Mouse (Mus musculus): ENCODE measurements around the gene Dnph1. TPM values are rescaled to one million over a fixed set of nuclear protein-coding genes. Genes with fewer than 3 reads are reported as not detected.

Dnph1 gene
- polyA plus RNA-seq, 1 experiment from 2014 or later, result 51.2 TPM

- WGBS, result 83% methylated on average over 3 of the region's 3 CpGs
Measured at GRCm38 (mm10) chr17:46505617-46506016, 9.1 kb downstream of the Dnph1 start.

GRCm38 (mm10) chr17:46511059-46511710, 14.7 kb downstream of the Dnph1 start:
- H3K9me3 ChIP-seq (replicated peaks), result no peaks in the 10 kb centered on the region
- 38% methylated on average over 11 of the region's 11 CpGs for WGBS
- H3K27ac ChIP-seq, result no peak overlapping the region
- no peaks in the 10 kb centered on the region for H3K27me3 ChIP-seq
- peak; percentile 41; the same call in 1 of the 2 replicates for ATAC-seq
- H3K4me2 ChIP-seq, result no peak overlapping the region
- H3K4me1 ChIP-seq, result no peaks in the 10 kb centered on the region
- no peak overlapping the region for H3K9ac ChIP-seq
- H3K4me3 ChIP-seq, result no peak overlapping the region
- H3K36me3 ChIP-seq (ENCODE audit: poor library complexity, severe bottlenecking), result 0 out of 2 replicates have a peak, but pooled peaks cover 7% of the 10 kb centered on the region

More at GRCm38 (mm10) chr17:46505617-46506016, 9.1 kb downstream of the Dnph1 start:
- no peak for ATAC-seq
- no peaks in the 10 kb centered on the region for H3K4me1 ChIP-seq
- no peaks in the 10 kb centered on the region for H3K27me3 ChIP-seq
- H3K27ac ChIP-seq, result no peak overlapping the region
- no peaks in the 10 kb centered on the region for H3K9me3 ChIP-seq (replicated peaks)
- H3K4me2 ChIP-seq, result no peak overlapping the region
- no peak overlapping the region for H3K9ac ChIP-seq
- peaks cover 18% of the 10 kb centered on the region; the same call in 1 of the 2 replicates for H3K36me3 ChIP-seq (ENCODE audit: poor library complexity, severe bottlenecking)
- H3K4me3 ChIP-seq, result no peak overlapping the region

DNA sequence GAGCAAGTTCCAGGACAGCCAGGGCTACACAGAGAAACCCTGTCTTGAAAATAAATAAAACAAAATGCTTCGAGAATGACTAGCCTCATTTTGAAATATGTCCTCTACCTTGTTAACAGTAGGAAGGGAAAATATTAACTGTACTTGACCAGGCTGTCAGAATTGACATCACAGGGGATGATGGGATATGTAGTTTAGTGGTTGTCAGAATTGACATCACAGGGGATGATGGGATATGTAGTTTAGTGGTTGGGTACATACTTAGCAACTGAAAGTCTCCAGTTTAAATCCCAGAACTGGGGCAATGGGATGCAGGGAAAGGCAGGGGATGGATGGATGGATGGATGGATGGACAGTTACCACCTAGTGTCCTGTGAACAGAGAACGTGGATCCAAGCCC, 16.8 kb downstream of the Dnph1 start:
- Histone ChIP-seq H3K27ac (no peak overlapping the region), H3K4me1 (no peaks in the 10 kb centered on the region), H3K27me3 (no peaks in the 10 kb centered on the region), H3K9ac (no peak overlapping the region), H3K9me3 (replicated peaks) (no peaks in the 10 kb centered on the region), H3K36me3 (ENCODE audit: poor library complexity, severe bottlenecking) (0 out of 2 replicates have a peak, but pooled peaks cover 6% of the 10 kb centered on the region), H3K4me3 (no peak overlapping the region), H3K4me2 (no peak overlapping the region)
- WGBS, result 72% methylated on average over 2 of the region's 2 CpGs
- ATAC-seq, result no peak

DNA sequence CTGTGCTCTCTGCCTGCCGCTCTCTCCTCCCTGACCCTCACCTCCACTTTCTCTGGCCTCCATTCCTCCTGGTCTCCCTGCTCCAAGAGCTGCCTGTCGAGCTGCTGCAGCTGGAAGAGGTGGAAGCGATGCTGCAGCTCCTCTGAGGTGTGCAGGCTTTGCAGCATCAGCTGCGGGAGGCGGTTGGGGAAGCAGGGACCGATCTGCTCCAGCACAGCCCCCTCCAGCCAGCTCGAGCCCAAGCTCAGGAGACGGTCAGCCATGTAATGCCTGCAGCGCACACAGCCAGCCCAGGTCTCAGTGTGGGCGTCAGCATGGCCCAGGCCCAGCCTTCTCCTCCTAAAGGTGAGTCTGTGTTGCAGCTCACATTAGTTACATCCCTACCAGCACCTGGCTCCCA, 23.5 kb downstream of the Dnph1 start:
- Histone ChIP-seq H3K4me2 (0 out of 2 replicates have a peak overlapping the region, but pooled peaks have one; percentile 13), H3K9ac (no peak overlapping the region), H3K27ac (no peak overlapping the region), H3K4me1 (peaks cover 5% of the 10 kb centered on the region; the same call in 1 of the 2 replicates), H3K36me3 (ENCODE audit: poor library complexity, severe bottlenecking) (peaks cover 15% of the 10 kb centered on the region; the same call in 1 of the 2 replicates), H3K9me3 (replicated peaks) (no peaks in the 10 kb centered on the region), H3K27me3 (peaks cover 33% of the 10 kb centered on the region), H3K4me3 (no peak overlapping the region)
- no peak for ATAC-seq
- WGBS, result 55% methylated on average over 10 of the region's 10 CpGs

GRCm38 (mm10) chr17:46520385-46520979, 24.0 kb downstream of the Dnph1 start:
- Histone ChIP-seq H3K27me3 (peaks cover 33% of the 10 kb centered on the region), H3K27ac (no peak overlapping the region), H3K4me2 (0 out of 2 replicates have a peak overlapping the region, but pooled peaks have one; percentile 13), H3K4me1 (peaks cover 5% of the 10 kb centered on the region; the same call in 1 of the 2 replicates), H3K4me3 (no peak overlapping the region), H3K9ac (peak overlapping the region; percentile 22; the same call in 1 of the 2 replicates), H3K36me3 (ENCODE audit: poor library complexity, severe bottlenecking) (peaks cover 15% of the 10 kb centered on the region; the same call in 1 of the 2 replicates), H3K9me3 (replicated peaks) (no peaks in the 10 kb centered on the region)
- no peak for ATAC-seq
- WGBS, result 49% methylated on average over 25 of the region's 25 CpGs

DNA sequence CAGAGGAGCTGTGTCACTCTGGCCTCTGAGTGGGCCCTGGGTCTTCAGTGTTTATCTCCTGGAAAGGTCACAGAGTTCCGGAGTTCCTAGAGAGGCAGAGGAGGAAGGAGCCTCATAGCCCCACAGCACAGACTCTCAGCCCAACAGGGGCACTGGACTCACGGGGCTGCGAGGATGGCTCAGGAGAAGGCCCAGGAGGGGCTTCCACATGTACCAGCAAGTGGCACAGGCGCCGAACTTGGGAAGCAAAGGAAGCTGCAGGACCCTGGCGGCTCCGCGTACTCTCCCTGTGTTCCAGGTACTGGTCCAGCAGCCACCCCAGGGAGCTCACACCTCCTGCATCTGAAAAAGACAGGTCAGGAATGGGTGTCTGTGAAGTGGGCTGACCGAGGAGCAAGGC, 24.7 kb downstream of the Dnph1 start:
- Histone ChIP-seq H3K4me2 (no peak overlapping the region), H3K36me3 (ENCODE audit: poor library complexity, severe bottlenecking) (peaks cover 15% of the 10 kb centered on the region; the same call in 1 of the 2 replicates), H3K9me3 (replicated peaks) (no peaks in the 10 kb centered on the region), H3K4me1 (peaks cover 5% of the 10 kb centered on the region; the same call in 1 of the 2 replicates), H3K27ac (no peak overlapping the region), H3K9ac (peak overlapping the region; percentile 22; the same call in 1 of the 2 replicates), H3K4me3 (no peak overlapping the region), H3K27me3 (peaks cover 33% of the 10 kb centered on the region)
- WGBS, result 83% methylated on average over 9 of the region's 9 CpGs
- ATAC-seq, result no peak

- no peaks in the 10 kb centered on the region for H3K9me3 ChIP-seq (replicated peaks)
- WGBS, result 33% methylated on average over 24 of the region's 24 CpGs
- peaks cover 14% of the 10 kb centered on the region; the same call in 1 of the 2 replicates for H3K36me3 ChIP-seq (ENCODE audit: poor library complexity, severe bottlenecking)
- H3K9ac ChIP-seq, result no peak overlapping the region
- ATAC-seq, result no peak
- peaks cover 5% of the 10 kb centered on the region; the same call in 1 of the 2 replicates for H3K4me1 ChIP-seq
- peaks cover 33% of the 10 kb centered on the region for H3K27me3 ChIP-seq
- no peak overlapping the region for H3K27ac ChIP-seq
- 0 out of 2 replicates have a peak overlapping the region, but pooled peaks have one; percentile 1 for H3K4me2 ChIP-seq
- H3K4me3 ChIP-seq, result no peak overlapping the region
Measured at GRCm38 (mm10) chr17:46521963-46522668, 25.6 kb downstream of the Dnph1 start.

DNA sequence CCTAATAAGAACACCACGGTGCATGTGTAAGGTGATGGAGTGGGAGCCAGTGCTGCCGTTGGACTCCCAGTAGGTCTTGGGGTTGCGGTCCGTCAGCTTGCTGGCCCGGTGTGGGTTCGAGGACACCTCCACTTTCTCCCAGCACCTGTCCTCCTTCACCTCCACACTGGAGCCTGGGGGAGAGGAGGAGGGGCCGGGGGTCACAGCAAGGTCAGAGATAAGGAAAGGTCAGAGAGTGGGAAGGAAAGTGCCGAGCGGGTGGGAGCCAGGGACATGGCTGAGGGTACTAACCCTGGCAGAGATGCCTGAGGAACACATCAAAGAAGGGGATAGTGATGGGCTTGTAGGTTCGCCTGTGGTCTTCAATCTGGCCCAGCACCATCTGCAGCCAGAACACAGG, 28.6 kb downstream of the Dnph1 start:
- Histone ChIP-seq H3K4me2 (no peak overlapping the region), H3K36me3 (ENCODE audit: poor library complexity, severe bottlenecking) (peaks cover 28% of the 10 kb centered on the region), H3K9ac (no peak overlapping the region), H3K9me3 (replicated peaks) (no peaks in the 10 kb centered on the region), H3K27ac (no peak overlapping the region), H3K4me3 (no peak overlapping the region), H3K4me1 (peaks cover 5% of the 10 kb centered on the region; the same call in 1 of the 2 replicates), H3K27me3 (peaks cover 24% of the 10 kb centered on the region)
- WGBS, result 88% methylated on average over 10 of the region's 10 CpGs
- no peak for ATAC-seq

DNA sequence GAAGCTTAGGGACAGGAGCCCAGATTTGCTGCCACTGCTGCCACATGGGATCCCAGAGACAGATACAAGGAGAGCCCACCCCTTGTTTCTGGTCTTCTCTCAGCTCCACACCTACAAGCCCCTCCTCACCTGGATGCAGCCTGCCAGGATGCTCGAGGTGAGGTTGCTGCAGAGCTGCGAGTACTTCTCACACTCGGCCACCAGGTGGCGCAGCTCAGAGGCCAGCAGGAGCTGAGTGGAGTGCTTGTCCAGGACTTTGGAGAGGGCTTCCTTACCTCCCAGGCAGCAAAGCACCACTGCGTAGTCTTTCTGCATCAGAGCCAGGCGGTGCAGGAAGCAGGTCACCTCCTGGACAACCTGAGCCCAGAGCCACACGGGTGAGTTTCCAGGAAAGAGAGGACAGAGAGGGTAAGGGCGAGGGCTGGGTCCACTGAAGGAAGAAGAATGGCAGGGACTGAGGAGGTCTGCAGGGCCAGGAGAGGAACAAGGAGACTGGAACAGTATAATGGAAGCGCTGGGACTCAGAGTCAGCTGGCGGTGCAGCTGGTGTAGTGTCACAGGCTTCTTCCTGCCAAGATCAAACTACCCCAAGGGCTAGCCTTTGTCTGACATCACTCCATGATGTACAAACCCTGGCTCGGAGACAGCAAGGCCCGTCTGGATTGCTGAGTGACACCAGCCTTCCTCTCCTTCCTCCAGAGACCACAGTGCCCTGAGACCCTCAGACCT, 29.2 kb downstream of the Dnph1 start:
- Histone ChIP-seq H3K27ac (no peak overlapping the region), H3K9ac (no peak overlapping the region), H3K4me1 (peaks cover 3% of the 10 kb centered on the region; the same call in 1 of the 2 replicates), H3K4me3 (no peak overlapping the region), H3K36me3 (ENCODE audit: poor library complexity, severe bottlenecking) (peaks cover 28% of the 10 kb centered on the region), H3K4me2 (no peak overlapping the region), H3K9me3 (replicated peaks) (no peaks in the 10 kb centered on the region), H3K27me3 (peaks cover 17% of the 10 kb centered on the region)
- 32% methylated on average over 12 of the region's 12 CpGs for WGBS
- peak; percentile 69 for ATAC-seq

GRCm38 (mm10) chr17:46543661-46544060, 47.1 kb downstream of the Dnph1 start:
- Histone ChIP-seq H3K4me2 (no peak overlapping the region), H3K27me3 (peaks cover 16% of the 10 kb centered on the region), H3K9ac (no peak overlapping the region), H3K36me3 (ENCODE audit: poor library complexity, severe bottlenecking) (peaks cover 31% of the 10 kb centered on the region), H3K4me3 (no peak overlapping the region), H3K27ac (no peak overlapping the region), H3K4me1 (peaks cover 18% of the 10 kb centered on the region), H3K9me3 (replicated peaks) (no peaks in the 10 kb centered on the region)
- 92% methylated on average over 12 of the region's 12 CpGs for WGBS
- ATAC-seq, result no peak

- ATAC-seq, result peak; percentile 90
- WGBS, result under 1% methylated on average over 44 of the region's 49 CpGs
- no peaks in the 10 kb centered on the region for H3K9me3 ChIP-seq (replicated peaks)
Measured at GRCm38 (mm10) chr17:46545813-46546564, 49.5 kb downstream of the Dnph1 start, which contains the start of gene Cul9. TSS of gene Cul9 (minus strand) at chr17:46546388.

More at GRCm38 (mm10) chr17:46545813-46546564, 49.5 kb downstream of the Dnph1 start, which contains the start of gene Cul9:
- H3K27ac ChIP-seq, result no peak within 1 kb of the TSS
- peaks cover 16% of the 10 kb centered on the region for H3K27me3 ChIP-seq
- H3K4me1 ChIP-seq, result peaks cover 18% of the 10 kb centered on the region
- peak within 1 kb of the TSS; percentile 72 for H3K4me3 ChIP-seq
- H3K36me3 ChIP-seq (ENCODE audit: poor library complexity, severe bottlenecking), result peaks cover 41% of the 10 kb centered on the region
- H3K9ac ChIP-seq, result peak within 1 kb of the TSS; percentile 89
- H3K4me2 ChIP-seq, result peak within 1 kb of the TSS; percentile 90

Data from forebrain, embryonic 13.5 days (tissue).